9 mouse cellular contexts compared by ENCODE assay signal in the genomic region with DNA sequence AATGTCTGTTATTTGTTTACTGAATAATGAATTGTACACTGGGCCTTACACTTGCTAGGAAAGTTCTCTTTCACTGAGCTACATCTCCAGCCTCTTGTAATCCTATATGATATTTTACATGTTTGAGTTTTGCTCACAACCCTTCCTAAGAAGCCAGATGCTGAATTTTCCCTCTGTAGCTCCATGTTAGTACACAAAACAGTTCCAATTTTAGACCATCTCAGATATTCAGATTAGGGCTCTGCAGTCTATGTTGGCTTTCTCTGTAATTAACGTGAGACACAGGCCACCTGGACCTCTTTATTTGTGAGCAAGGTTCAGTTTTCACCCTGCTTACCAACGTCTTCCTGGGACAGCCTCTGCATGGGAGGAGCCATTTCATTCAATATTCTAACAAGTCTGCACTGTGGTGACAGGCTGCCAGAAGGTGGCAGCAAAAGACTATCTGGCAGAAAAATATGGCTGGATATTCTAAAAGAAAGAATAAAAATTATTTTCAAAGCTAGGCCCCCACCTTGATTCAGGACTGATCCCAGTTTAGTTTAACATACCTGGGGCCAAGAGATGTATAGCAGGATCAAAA.
DNase-seq lines count a peak whose midpoint lies in the region; ATAC-seq lines count a peak whose summit lies in the region.
"Had no signal": no experiment of that assay in that cellular context is flagged by ENCODE, and none has a peak within 500 bp of the region (broad histone marks: within the 10 kb centered on the region; RNA-seq: fewer than 3 reads in every experiment).

No protein-coding gene starts in this region.

- no peak overlapping the region for H3K4me3 ChIP-seq in hindbrain, embryonic 10.5 days
- no peak overlapping the region for H3K4me3 ChIP-seq in hindbrain, embryonic 12.5 days
- H3K4me3 ChIP-seq in forebrain, embryonic 16.5 days (replicated peaks; ENCODE audit: low read length), result no peak overlapping the region
- no peak overlapping the region for H3K4me3 ChIP-seq in limb, embryonic 11.5 days (ENCODE audit: low read depth, low read length)
- H3K4me3 ChIP-seq: limb, embryonic 12.5 days had no signal

- no peaks in the 10 kb centered on the region for H3K9me3 ChIP-seq in hindbrain, embryonic 10.5 days
- no peaks in the 10 kb centered on the region for H3K9me3 ChIP-seq in hindbrain, embryonic 12.5 days (replicated peaks)
- no peaks in the 10 kb centered on the region for H3K9me3 ChIP-seq in forebrain, embryonic 16.5 days (ENCODE audit: control insufficient read depth, low read length)
- no peaks in the 10 kb centered on the region for H3K9me3 ChIP-seq in limb, embryonic 11.5 days (ENCODE audit: control insufficient read depth, low read length)
- H3K9me3 ChIP-seq: limb, embryonic 12.5 days had no signal

- H3K4me1 ChIP-seq in hindbrain, embryonic 10.5 days (replicated peaks), result no peaks in the 10 kb centered on the region
- H3K4me1 ChIP-seq in hindbrain, embryonic 12.5 days, result no peaks in the 10 kb centered on the region
- H3K4me1 ChIP-seq in forebrain, embryonic 16.5 days (replicated peaks; ENCODE audit: control insufficient read depth, insufficient read depth, low read length), result no peaks in the 10 kb centered on the region
- no peaks in the 10 kb centered on the region for H3K4me1 ChIP-seq in limb, embryonic 11.5 days (ENCODE audit: control insufficient read depth, insufficient read depth, low read length)
- H3K4me1 ChIP-seq: limb, embryonic 12.5 days had no signal

- WGBS in hindbrain, embryonic 10.5 days, result 6% methylated on average over 2 of the region's 2 CpGs
- WGBS in hindbrain, embryonic 12.5 days, result 2% methylated on average over 2 of the region's 2 CpGs
- WGBS in forebrain, embryonic 16.5 days, result 0% methylated on average over 2 of the region's 2 CpGs
- WGBS in limb, embryonic 11.5 days, result 6% methylated on average over 2 of the region's 2 CpGs

- H3K9ac ChIP-seq in hindbrain, embryonic 12.5 days, result no peak overlapping the region
- no peak overlapping the region for H3K9ac ChIP-seq in forebrain, embryonic 16.5 days (replicated peaks; ENCODE audit: low read depth, low read length)
- no peak overlapping the region for H3K9ac ChIP-seq in limb, embryonic 11.5 days (ENCODE audit: low read length)
- H3K9ac ChIP-seq: limb, embryonic 12.5 days had no signal

- H3K4me2 ChIP-seq in hindbrain, embryonic 12.5 days (replicated peaks), result no peak overlapping the region
- H3K4me2 ChIP-seq in forebrain, embryonic 16.5 days (ENCODE audit: low read length), result no peak overlapping the region
- no peak overlapping the region for H3K4me2 ChIP-seq in limb, embryonic 11.5 days (ENCODE audit: low read depth, severe bottlenecking)
- H3K4me2 ChIP-seq: limb, embryonic 12.5 days had no signal

- H3K27ac ChIP-seq in hindbrain, embryonic 10.5 days, result no peak overlapping the region
- H3K27ac ChIP-seq in hindbrain, embryonic 12.5 days, result no peak overlapping the region
- no peak overlapping the region for H3K27ac ChIP-seq in forebrain, embryonic 16.5 days (ENCODE audit: low read length)
- H3K27ac ChIP-seq in limb, embryonic 11.5 days (replicated peaks; ENCODE audit: low read depth, low read length), result no peak overlapping the region
- H3K27ac ChIP-seq: limb, embryonic 12.5 days had no signal

- ATAC-seq in hindbrain, embryonic 12.5 days (ENCODE audit: low FRiP score), result no peak
- peak; percentile 83 for ATAC-seq in forebrain, embryonic 16.5 days
- ATAC-seq in limb, embryonic 11.5 days (ENCODE audit: insufficient number of reproducible peaks, low FRiP score, low TSS enrichment, low read depth), result no peak
- ATAC-seq in megakaryocyte-erythroid progenitor cell, adult 5-6 weeks (replicated peaks; ENCODE audit: low FRiP score, low TSS enrichment, poor library complexity, severe bottlenecking), result no peak

- no peaks in the 10 kb centered on the region for H3K27me3 ChIP-seq in hindbrain, embryonic 10.5 days (ENCODE audit: insufficient read depth, poor library complexity, severe bottlenecking)
- no peaks in the 10 kb centered on the region for H3K27me3 ChIP-seq in hindbrain, embryonic 12.5 days
- H3K27me3 ChIP-seq in forebrain, embryonic 16.5 days (replicated peaks; ENCODE audit: control insufficient read depth, insufficient read depth, low read length), result no peaks in the 10 kb centered on the region
- no peaks in the 10 kb centered on the region for H3K27me3 ChIP-seq in limb, embryonic 11.5 days (ENCODE audit: control insufficient read depth, insufficient read depth, low read length)
- H3K27me3 ChIP-seq: limb, embryonic 12.5 days had no signal

- DNase-seq in hindbrain, embryonic 10.5 days (ENCODE audit: low spot score), result peak; percentile 26
- peak; percentile 3 for DNase-seq in cerebellum, adult 11 months
- peak; percentile 5 to 49 for DNase-seq in kidney, adult 8-10 months
- DNase-seq in limb, embryonic 11.5 days (ENCODE audit: low spot score), result peak; percentile 50
- DNase-seq in retina, embryonic 14.5 days (ENCODE audit: low spot score), result peak; percentile 66

- H3K36me3 ChIP-seq in hindbrain, embryonic 10.5 days, result no peaks in the 10 kb centered on the region
- no peaks in the 10 kb centered on the region for H3K36me3 ChIP-seq in hindbrain, embryonic 12.5 days
- no peaks in the 10 kb centered on the region for H3K36me3 ChIP-seq in forebrain, embryonic 16.5 days (ENCODE audit: control insufficient read depth, insufficient read depth)
- H3K36me3 ChIP-seq in limb, embryonic 11.5 days (ENCODE audit: control insufficient read depth, insufficient read depth, low read length), result no peaks in the 10 kb centered on the region
- H3K36me3 ChIP-seq: limb, embryonic 12.5 days had no signal

Comparison
In these comparisons a context has a peak if more than half of its experiments do, and no peak if none do; other contexts are left out.
1. DNase-seq: peak in every context shown above with its lines; median percentile 66 in retina, embryonic 14.5 days; 50 in limb, embryonic 11.5 days; 27 in kidney, adult 8-10 months; 26 in hindbrain, embryonic 10.5 days; 3 in cerebellum, adult 11 months.